Mouse (Mus musculus) CH12.LX (cell line): ENCODE data around the gene Tmem165. TPM values are rescaled to one million over a fixed set of nuclear protein-coding genes. Genes with fewer than 3 reads are reported as not detected.

Experiments
- DNase-seq: peaks from one replicate; pipeline ENCODE4 v3.0.0-alpha.2; 2013; ENCODE audit errors: extremely low read depth
- H3K27ac ChIP-seq: 2 replicates; pipeline ENCODE4 v1.5.1; 2012; ENCODE audit warnings: low read depth, mild to moderate bottlenecking, control low read depth, moderate library complexity; ENCODE audit not compliant: insufficient read depth
- H3K27me3 ChIP-seq: replicated peaks from 2 replicates; pipeline ENCODE3; 2012; ENCODE audit warnings: inconsistent platforms
- H3K36me3 ChIP-seq, 2 experiments: replicated peaks in 1 of 2; 2 replicates each; pipeline versions ENCODE3 to v1.6.1; 2012; ENCODE audit warnings: inconsistent platforms in 1 of 2, low read length in 1 of 2, mild to moderate bottlenecking in 1 of 2, mixed read lengths in 1 of 2, moderate library complexity in 1 of 2; ENCODE audit not compliant: control insufficient read depth in 1 of 2, insufficient read depth in 1 of 2
- H3K4me1 ChIP-seq, 2 experiments: 2 replicates each; pipeline ENCODE4 v1.6.1; 2012; ENCODE audit warnings: inconsistent platforms in 1 of 2, moderate library complexity in 1 of 2; ENCODE audit not compliant: insufficient read depth in 2 of 2, control insufficient read depth in 1 of 2
- H3K4me2 ChIP-seq: 2 replicates; pipeline ENCODE4 v1.6.1; 2012; ENCODE audit warnings: low read depth, mild to moderate bottlenecking, control low read depth; ENCODE audit not compliant: poor library complexity, insufficient read depth, severe bottlenecking
- H3K4me3 ChIP-seq, 3 experiments: fragments of 150-350 bp in 1 of 3; sonication (generic) in 1 of 3; replicated peaks in 1 of 3; 2 replicates each; pipeline versions ENCODE3 to v1.5.1; 2011 to 2012; ENCODE audit warnings: low read depth in 2 of 3, low read length in 2 of 3, mild to moderate bottlenecking in 2 of 3, moderate library complexity in 2 of 3, control low read depth in 1 of 3, improper control_type of control experiment in 1 of 3, inconsistent platforms in 1 of 3, mixed read lengths in 1 of 3; ENCODE audit not compliant: poor library complexity in 1 of 3
- H3K79me2 ChIP-seq: replicated peaks from 2 replicates; pipeline ENCODE4 v1.6.1; 2012; ENCODE audit warnings: mild to moderate bottlenecking, moderate library complexity; ENCODE audit not compliant: control insufficient read depth, poor library complexity, insufficient read depth, severe bottlenecking; ENCODE audit errors: extremely low read depth
- H3K9ac ChIP-seq: 2 replicates; pipeline ENCODE4 v1.6.1; 2012; ENCODE audit warnings: low read depth, mild to moderate bottlenecking, control low read depth, moderate library complexity; ENCODE audit not compliant: insufficient read depth
- H3K9me3 ChIP-seq: replicated peaks from 2 replicates; pipeline ENCODE3; 2012; ENCODE audit warnings: low read length, inconsistent platforms, mixed read lengths
- BHLHE40 ChIP-seq: IDR thresholded peaks from 2 replicates; pipeline ENCODE4 v1.6.1; 2011; ENCODE audit warnings: mild to moderate bottlenecking, low read depth, low read length, improper control_type of control experiment
- CHD1 ChIP-seq: IDR thresholded peaks from 2 replicates; pipeline ENCODE4 v1.6.1; 2012; ENCODE audit warnings: low read depth, low read length, improper control_type of control experiment, inconsistent platforms
- CHD2 ChIP-seq: IDR thresholded peaks from 2 replicates; pipeline ENCODE4 v1.6.1; 2011; ENCODE audit warnings: low read length, improper control_type of control experiment
- CTCF ChIP-seq, 2 experiments: IDR thresholded peaks in 1 of 2; conservative IDR thresholded peaks in 1 of 2; 2 replicates each; pipeline ENCODE4 v1.5.1; 2011 to 2012; ENCODE audit warnings: low read depth in 2 of 2, low read length in 2 of 2, improper control_type of control experiment in 1 of 2, inconsistent platforms in 1 of 2, mild to moderate bottlenecking in 1 of 2, moderate library complexity in 1 of 2
- E2F4 ChIP-seq: IDR thresholded peaks from 2 replicates; pipeline ENCODE4 v1.6.1; 2011; ENCODE audit warnings: low read depth, low read length, improper control_type of control experiment; ENCODE audit not compliant: insufficient replicate concordance
- EP300 ChIP-seq: IDR thresholded peaks from 2 replicates; pipeline ENCODE4 v1.6.1; 2011; ENCODE audit warnings: low read length, improper control_type of control experiment
- ETS1 ChIP-seq: conservative IDR thresholded peaks from 2 replicates; pipeline ENCODE4 v1.6.1; 2012; ENCODE audit warnings: low read depth, mild to moderate bottlenecking, inconsistent platforms, low read length, improper control_type of control experiment, moderate library complexity
- GABPA ChIP-seq: IDR thresholded peaks from 2 replicates; pipeline ENCODE4 v1.6.1; 2012; ENCODE audit warnings: low read depth, low read length, improper control_type of control experiment, inconsistent platforms; ENCODE audit not compliant: insufficient replicate concordance
- IRF4 ChIP-seq: IDR thresholded peaks from 2 replicates; pipeline ENCODE4 v1.6.1; 2014; ENCODE audit warnings: low read depth, mild to moderate bottlenecking, inconsistent platforms, low read length, improper control_type of control experiment
- JUND ChIP-seq: conservative IDR thresholded peaks from 2 replicates; pipeline ENCODE4 v1.6.1; 2011; ENCODE audit warnings: low read depth, low read length, improper control_type of control experiment
- MEF2A ChIP-seq: IDR thresholded peaks from 2 replicates; pipeline ENCODE4 v1.6.1; 2014; ENCODE audit warnings: low read depth, mild to moderate bottlenecking, inconsistent platforms, low read length, improper control_type of control experiment, borderline replicate concordance
- MXI1 ChIP-seq: IDR thresholded peaks from 2 replicates; pipeline ENCODE4 v1.6.1; 2011; ENCODE audit warnings: mild to moderate bottlenecking, low read depth, low read length, improper control_type of control experiment
- NELFE ChIP-seq: IDR thresholded peaks from 2 replicates; pipeline ENCODE4 v1.6.1; 2011; ENCODE audit warnings: low read depth, low read length, improper control_type of control experiment
- NRF1 ChIP-seq: IDR thresholded peaks from 2 replicates; pipeline ENCODE4 v1.6.1; 2014; ENCODE audit warnings: low read depth, mild to moderate bottlenecking, inconsistent platforms, low read length, improper control_type of control experiment, moderate library complexity
- PAX5 ChIP-seq: IDR thresholded peaks from 2 replicates; pipeline ENCODE4 v1.6.1; 2012; ENCODE audit warnings: low read length, inconsistent platforms, mixed read lengths
- POLR2A ChIP-seq: IDR thresholded peaks from 2 replicates; pipeline ENCODE4 v1.6.1; 2011; ENCODE audit warnings: low read depth, mild to moderate bottlenecking, improper control_type of control experiment, low read length
- POLR2AphosphoS2 ChIP-seq: IDR thresholded peaks from 2 replicates; pipeline ENCODE4 v1.6.1; 2011; ENCODE audit warnings: low read depth, low read length, improper control_type of control experiment
- RCOR1 ChIP-seq: conservative IDR thresholded peaks from 2 replicates; pipeline ENCODE4 v1.6.1; 2012; ENCODE audit warnings: low read depth, mild to moderate bottlenecking, inconsistent platforms, low read length, improper control_type of control experiment
- SMC3 ChIP-seq: IDR thresholded peaks from 2 replicates; pipeline ENCODE4 v1.6.1; 2011; ENCODE audit warnings: low read depth, low read length, improper control_type of control experiment
- TBP ChIP-seq: conservative IDR thresholded peaks from 2 replicates; pipeline ENCODE4 v1.6.1; 2011; ENCODE audit warnings: low read depth, low read length, improper control_type of control experiment
- TCF12 ChIP-seq: IDR thresholded peaks from 2 replicates; pipeline ENCODE4 v1.6.1; 2014; ENCODE audit warnings: low read depth, mild to moderate bottlenecking, inconsistent platforms, low read length, improper control_type of control experiment
- ZC3H11A ChIP-seq: IDR thresholded peaks from 2 replicates; pipeline ENCODE4 v1.6.1; 2012; ENCODE audit warnings: low read depth, mild to moderate bottlenecking, inconsistent platforms, low read length, improper control_type of control experiment
- ZKSCAN1 ChIP-seq: IDR thresholded peaks from 2 replicates; pipeline ENCODE4 v1.6.1; 2012; ENCODE audit warnings: low read depth, inconsistent platforms, low read length, improper control_type of control experiment, borderline replicate concordance
- ZMIZ1 ChIP-seq: IDR thresholded peaks from 2 replicates; pipeline ENCODE4 v1.6.1; 2012; ENCODE audit warnings: low read depth, mild to moderate bottlenecking, inconsistent platforms, low read length, improper control_type of control experiment
- ZNF384 ChIP-seq: IDR thresholded peaks from 2 replicates; pipeline ENCODE4 v1.6.1; 2012; ENCODE audit warnings: low read depth, low read length, improper control_type of control experiment, inconsistent platforms
- dilution Hi-C: fragments of 300-500 bp; cut with MboI; formaldehyde crosslinking; loops from 2 replicates; pipeline ENCODE4 v1.14.3; 2020; ENCODE audit warnings: low sequenced_read_pairs; ENCODE audit not compliant: extremely low pct_unique_long_range_greater_than_20kb, extremely low pct_ligation_motif_present
- in situ Hi-C: fragments of 300-500 bp; cut with MboI; formaldehyde crosslinking; loops from 3 replicates; pipeline ENCODE4 v1.14.3; 2019; ENCODE audit warnings: low sequenced_read_pairs, low pct_ligation_motif_present, low pct_unique_long_range_greater_than_20kb, mixed read lengths
- polyA plus RNA-seq: library from polyadenylated mRNA; unstranded; fragments of >175 nt; gene quantifications from 2 replicates; pipeline ENCODE4 v1.2.1, GENCODE M21; 2012; ENCODE audit warnings: low read depth; ENCODE audit not compliant: insufficient read length
- total RNA-seq, 2 experiments: library from RNA; depleted of rRNA; stranded (reverse); fragments of 300-350 nt in 1 of 2; fragments of >200 nt in 1 of 2; gene quantifications; 2 replicates each; pipeline ENCODE4 v1.2.3; 2012 to 2014

Tmem165 gene
- total and polyA plus RNA-seq, 3 experiments = 64.2 to 144 (median 96.2) TPM

DNA sequence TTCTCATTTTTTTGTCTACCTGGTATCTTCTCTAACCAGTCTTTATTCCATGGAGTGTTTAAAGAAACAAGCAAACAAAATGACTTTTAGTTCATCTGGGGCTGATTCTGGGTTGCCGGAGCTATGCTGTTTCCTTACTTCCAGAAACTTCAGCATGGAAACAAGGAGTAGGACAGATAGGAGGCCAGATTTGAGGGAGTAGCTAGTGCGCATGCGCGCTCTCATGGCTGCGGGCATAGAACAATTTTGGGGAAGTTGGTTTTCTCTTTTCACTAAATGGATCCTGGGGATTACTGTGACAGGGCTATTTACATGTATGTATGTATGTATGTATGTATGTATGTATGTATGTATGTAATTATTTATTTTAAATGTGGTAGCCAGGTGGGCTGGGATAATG lies 4.5 kb upstream of the Tmem165 start:
- H3K9ac ChIP-seq = no peak overlapping the region
- in situ Hi-C loops = no loop called here

DNA sequence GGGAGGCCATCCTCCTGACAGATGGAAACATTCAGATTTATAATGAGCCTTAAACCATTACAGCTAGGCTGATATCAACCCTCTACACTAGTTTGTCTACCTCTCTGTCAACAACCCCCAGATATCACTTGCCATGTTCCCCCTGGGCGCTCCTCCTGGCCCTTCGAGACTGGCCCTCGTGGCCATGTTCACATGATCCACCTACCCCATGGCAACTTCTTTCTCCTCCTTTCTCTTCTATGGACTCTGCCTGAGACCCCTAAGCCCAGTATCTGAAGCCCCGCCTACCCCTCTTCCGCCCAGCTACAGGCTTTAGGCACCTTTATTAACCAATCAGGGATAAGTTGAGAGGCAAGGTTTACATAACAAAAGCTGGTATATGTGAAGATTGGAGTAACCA lies 3.9 kb upstream of the Tmem165 start:
- no peak overlapping the region for H3K4me2 ChIP-seq
- TF ChIP-seq RCOR1 (no peak), IRF4 (no peak), ETS1 (no peak), ZKSCAN1 (no peak), CTCF (conservative IDR thresholded peaks at IDR 0.05 in 1 of 2, IDR thresholded peaks at IDR 0.05 in 1 of 2; ENCODE audit: low read depth in 2 of 2, low read length in 2 of 2) (no peak), JUND (no peak), ZC3H11A (no peak), NRF1 (no peak), NELFE (no peak)
- TF ChIP-seq, all 38 proteins: peak for 0
- H3K27ac ChIP-seq = no peak overlapping the region
- H3K4me1 ChIP-seq = 0 out of 4 replicates have a peak, but pooled peaks cover 0 to 5% of the 10 kb centered on the region in 2 experiments
- H3K79me2 ChIP-seq = peaks cover 6% of the 10 kb centered on the region
- in situ Hi-C loops = no loop called here
- peaks cover 8% of the 10 kb centered on the region for H3K27me3 ChIP-seq
- no peak for DNase-seq
- H3K36me3 ChIP-seq = no peaks in the 10 kb centered on the region
- dilution Hi-C loops = no loop called here
- H3K9me3 ChIP-seq = no peaks in the 10 kb centered on the region
- no peak overlapping the region for H3K9ac ChIP-seq
- no peak overlapping the region for H3K4me3 ChIP-seq

More for the DNA sequence above, 4.5 kb upstream of the Tmem165 start:
- 0 out of 4 replicates have a peak, but pooled peaks cover 0 to 5% of the 10 kb centered on the region in 2 experiments for H3K4me1 ChIP-seq
- peaks cover 8% of the 10 kb centered on the region for H3K27me3 ChIP-seq
- no peak overlapping the region for H3K4me2 ChIP-seq
- no peaks in the 10 kb centered on the region for H3K9me3 ChIP-seq
- no peak overlapping the region for H3K4me3 ChIP-seq
- DNase-seq = no peak
- H3K36me3 ChIP-seq = no peaks in the 10 kb centered on the region
- dilution Hi-C loops = no loop called here
- no peak for TF ChIP-seq SMC3
- TF ChIP-seq IRF4 = no peak
- no peak for TF ChIP-seq NELFE
- TF ChIP-seq E2F4 = no peak
- no peak for TF ChIP-seq CHD1
- no peak for TF ChIP-seq PAX5
- no peak for TF ChIP-seq POLR2A
- no peak for TF ChIP-seq EP300
- no peaks in the 10 kb centered on the region for H3K79me2 ChIP-seq
- H3K27ac ChIP-seq = no peak overlapping the region

DNA sequence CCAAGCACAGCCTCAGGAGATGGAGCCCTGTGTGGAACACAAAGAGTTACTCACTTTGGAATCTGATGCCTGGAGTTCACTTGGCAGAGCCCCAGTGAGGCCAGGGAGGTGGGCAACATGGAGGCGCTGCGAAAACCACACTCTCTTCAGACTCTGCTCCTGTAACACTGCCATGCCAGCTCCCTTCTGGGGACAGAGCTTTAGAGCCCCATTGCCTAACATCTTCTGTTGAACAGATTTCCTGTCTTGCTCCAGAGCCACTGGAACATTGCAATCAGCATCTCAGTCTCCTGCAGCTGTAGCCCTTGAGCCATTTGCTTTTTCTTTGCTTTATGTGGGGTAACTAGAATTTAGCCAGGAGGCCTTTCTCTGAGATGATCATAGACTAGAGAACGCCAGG lies 1.4 kb upstream of the Tmem165 start:
- Histone ChIP-seq H3K9me3 (no peaks in the 10 kb centered on the region), H3K36me3 (peaks cover 0 to 5% of the 10 kb centered on the region in 2 experiments), H3K4me2 (no peak overlapping the region), H3K27ac (no peak overlapping the region), H3K27me3 (peaks cover 8% of the 10 kb centered on the region), H3K79me2 (peaks cover 19% of the 10 kb centered on the region), H3K4me3 (no peak overlapping the region), H3K9ac (no peak overlapping the region), H3K4me1 (peaks cover 0 to 20% of the 10 kb centered on the region in 2 experiments; a peak in 2 of 4 replicates)
- DNase-seq = no peak
- dilution Hi-C loops = no loop called here
- TF ChIP-seq POLR2AphosphoS2 = no peak
- TF ChIP-seq SMC3 = no peak
- no peak for TF ChIP-seq PAX5
- no peak for TF ChIP-seq BHLHE40
- TF ChIP-seq NELFE = no peak
- TF ChIP-seq CTCF (conservative IDR thresholded peaks at IDR 0.05 in 1 of 2, IDR thresholded peaks at IDR 0.05 in 1 of 2; ENCODE audit: low read depth in 2 of 2, low read length in 2 of 2) = no peak
- no peak for TF ChIP-seq IRF4
- TF ChIP-seq TBP = no peak
- TF ChIP-seq EP300 = no peak
- TF ChIP-seq GABPA = no peak
- no peak for TF ChIP-seq ZMIZ1
- no peak for TF ChIP-seq ZNF384
- TF ChIP-seq ZC3H11A = no peak
- TF ChIP-seq TCF12 = no peak
- no peak for TF ChIP-seq MEF2A
- no peak for TF ChIP-seq MXI1
- no peak for TF ChIP-seq CHD2
- in situ Hi-C loops = no loop called here
